Mouse (Mus musculus) forebrain, embryonic 16.5 days (tissue): ENCODE data around the gene Cacna2d1. TPM values are rescaled to one million over a fixed set of nuclear protein-coding genes. Genes with fewer than 3 reads are reported as not detected.

ENCODE experiments used
- ATAC-seq: fragments of 200-750 bp; cut with Nextera tagmentation; 2 replicates; pipeline ENCODE4 v1.8.0; 2017; ENCODE audit warnings: mild to moderate bottlenecking, moderate library complexity
- H3K27ac ChIP-seq: fragments of 300-500 bp; sonication (generic); 2 replicates; pipeline ENCODE4 v1.5.1; 2014; ENCODE audit warnings: low read length, control low read depth
- H3K27me3 ChIP-seq: fragments of 300-500 bp; sonication (generic); replicated peaks from 2 replicates; pipeline ENCODE4 v1.6.1; 2014; ENCODE audit warnings: low read length; ENCODE audit not compliant: control insufficient read depth, insufficient read depth
- H3K36me3 ChIP-seq: fragments of 300-500 bp; sonication (generic); 2 replicates; pipeline ENCODE4 v1.6.1; 2014; ENCODE audit not compliant: control insufficient read depth, insufficient read depth
- H3K4me1 ChIP-seq: fragments of 300-500 bp; sonication (generic); replicated peaks from 2 replicates; pipeline ENCODE4 v1.6.1; 2014; ENCODE audit warnings: low read length; ENCODE audit not compliant: control insufficient read depth, insufficient read depth
- H3K4me2 ChIP-seq: fragments of 300-500 bp; sonication (generic); 2 replicates; pipeline ENCODE4 v1.6.1; 2014; ENCODE audit warnings: mild to moderate bottlenecking, low read length, control low read depth
- H3K4me3 ChIP-seq: fragments of 300-500 bp; sonication (generic); replicated peaks from 2 replicates; pipeline ENCODE4 v1.5.1; 2014; ENCODE audit warnings: mild to moderate bottlenecking, low read length, control low read depth
- H3K9ac ChIP-seq: fragments of 300-500 bp; sonication (generic); replicated peaks from 2 replicates; pipeline ENCODE4 v1.6.1; 2014; ENCODE audit warnings: low read depth, low read length, control low read depth
- H3K9me3 ChIP-seq: fragments of 300-500 bp; sonication (generic); 2 replicates; pipeline ENCODE4 v1.6.1; 2016; ENCODE audit warnings: low read length; ENCODE audit not compliant: control insufficient read depth
- WGBS: fragments of 180-500 bp; shearing (Covaris S2); extraction: QIAGEN DNeasy Blood & Tissue Kit; methylation state at CpG from one replicate; pipeline ENCODE4 v1.1.7; 2014; 5-methylcytosine and 5-hydroxymethylcytosine counted together
- polyA plus RNA-seq: library from polyadenylated mRNA; unstranded; fragments of >200 nt; fragmentation: Nextera tagmentation; extraction: Ambion mirVana; gene quantifications from 2 replicates; pipeline ENCODE4 v1.2.1, GENCODE M21; 2015

Cacna2d1 gene
- polyA plus RNA-seq, 1 experiment from 2014 or later, result 33.9 TPM

GRCm38 (mm10) chr5:16199816-16200215, 265.3 kb downstream of the Cacna2d1 start:
- Histone ChIP-seq H3K4me1 (no peaks in the 10 kb centered on the region; the same call in 1 of the 2 replicates), H3K9me3 (no peaks in the 10 kb centered on the region), H3K36me3 (no peaks in the 10 kb centered on the region), H3K27ac (no peak overlapping the region), H3K27me3 (no peaks in the 10 kb centered on the region), H3K4me3 (no peak overlapping the region), H3K9ac (no peak overlapping the region), H3K4me2 (no peak overlapping the region)
- peak; percentile 68 for ATAC-seq
- 28% methylated on average over 2 of the region's 2 CpGs for WGBS

- Histone ChIP-seq H3K27ac (no peak overlapping the region), H3K36me3 (no peaks in the 10 kb centered on the region), H3K9me3 (no peaks in the 10 kb centered on the region), H3K27me3 (no peaks in the 10 kb centered on the region), H3K4me3 (no peak overlapping the region), H3K4me2 (no peak overlapping the region), H3K9ac (no peak overlapping the region), H3K4me1 (peaks cover 2% of the 10 kb centered on the region; the same call in 1 of the 2 replicates)
- 28% methylated on average over 4 of the region's 4 CpGs for WGBS
- 0 out of 2 replicates have a peak, but pooled peaks have one; percentile 2 for ATAC-seq
Observed at GRCm38 (mm10) chr5:16221960-16222359, 287.5 kb downstream of the Cacna2d1 start.

GRCm38 (mm10) chr5:16225359-16225758, 290.9 kb downstream of the Cacna2d1 start:
- Histone ChIP-seq H3K9me3 (no peaks in the 10 kb centered on the region), H3K36me3 (no peaks in the 10 kb centered on the region), H3K4me3 (no peak overlapping the region), H3K9ac (no peak overlapping the region), H3K27ac (0 out of 2 replicates have a peak overlapping the region, but pooled peaks have one; percentile 41), H3K4me1 (peaks cover 7% of the 10 kb centered on the region), H3K27me3 (no peaks in the 10 kb centered on the region), H3K4me2 (no peak overlapping the region)
- WGBS, result 32% methylated on average over 2 of the region's 2 CpGs
- ATAC-seq, result peak; percentile 68

- Histone ChIP-seq H3K4me1 (peaks cover 5% of the 10 kb centered on the region), H3K4me2 (no peak overlapping the region), H3K36me3 (no peaks in the 10 kb centered on the region), H3K9ac (no peak overlapping the region), H3K4me3 (no peak overlapping the region), H3K9me3 (no peaks in the 10 kb centered on the region), H3K27me3 (no peaks in the 10 kb centered on the region), H3K27ac (no peak overlapping the region)
- ATAC-seq, result peak; percentile 54
- WGBS, result 57% methylated on average over 3 of the region's 3 CpGs
Observed at GRCm38 (mm10) chr5:16229384-16229783, 294.9 kb downstream of the Cacna2d1 start.

- no peak overlapping the region for H3K4me3 ChIP-seq
- H3K27me3 ChIP-seq, result no peaks in the 10 kb centered on the region
- ATAC-seq, result no peak
- H3K9me3 ChIP-seq, result no peaks in the 10 kb centered on the region
- H3K4me1 ChIP-seq, result peaks cover 20% of the 10 kb centered on the region
- H3K9ac ChIP-seq, result no peak overlapping the region
- H3K4me2 ChIP-seq, result no peak overlapping the region
- no peak overlapping the region for H3K27ac ChIP-seq
- 90% methylated on average over 9 of the region's 9 CpGs for WGBS
- no peaks in the 10 kb centered on the region for H3K36me3 ChIP-seq
Observed at GRCm38 (mm10) chr5:16231477-16231876, 297.0 kb downstream of the Cacna2d1 start.

GRCm38 (mm10) chr5:16234891-16235290, 300.4 kb downstream of the Cacna2d1 start:
- Histone ChIP-seq H3K36me3 (no peaks in the 10 kb centered on the region), H3K27ac (peak overlapping the region; percentile 81), H3K4me2 (no peak overlapping the region), H3K9me3 (no peaks in the 10 kb centered on the region), H3K9ac (no peak overlapping the region), H3K27me3 (no peaks in the 10 kb centered on the region), H3K4me1 (peaks cover 23% of the 10 kb centered on the region), H3K4me3 (no peak overlapping the region)
- 15% methylated on average over 6 of the region's 6 CpGs for WGBS
- no peak for ATAC-seq

GRCm38 (mm10) chr5:16235864-16236263, 301.4 kb downstream of the Cacna2d1 start:
- peak; percentile 69 for ATAC-seq

GRCm38 (mm10) chr5:16236608-16237007, 302.1 kb downstream of the Cacna2d1 start:
- ATAC-seq, result peak; percentile 70
- Histone ChIP-seq H3K36me3 (no peaks in the 10 kb centered on the region), H3K27me3 (no peaks in the 10 kb centered on the region), H3K4me1 (peaks cover 23% of the 10 kb centered on the region), H3K9me3 (no peaks in the 10 kb centered on the region), H3K27ac (peak overlapping the region; percentile 82), H3K4me3 (no peak overlapping the region), H3K4me2 (no peak overlapping the region), H3K9ac (no peak overlapping the region)
- 40% methylated on average over 4 of the region's 4 CpGs for WGBS

More at GRCm38 (mm10) chr5:16235864-16236263, 301.4 kb downstream of the Cacna2d1 start:
- H3K27me3 ChIP-seq, result no peaks in the 10 kb centered on the region
- no peaks in the 10 kb centered on the region for H3K9me3 ChIP-seq
- no peak overlapping the region for H3K4me2 ChIP-seq
- H3K36me3 ChIP-seq, result no peaks in the 10 kb centered on the region
- H3K9ac ChIP-seq, result no peak overlapping the region
- H3K4me1 ChIP-seq, result peaks cover 23% of the 10 kb centered on the region
- WGBS, result 39% methylated on average over 2 of the region's 2 CpGs
- H3K4me3 ChIP-seq, result no peak overlapping the region
- peak overlapping the region; percentile 81 for H3K27ac ChIP-seq

- Histone ChIP-seq H3K4me2 (no peak overlapping the region), H3K36me3 (no peaks in the 10 kb centered on the region), H3K9me3 (no peaks in the 10 kb centered on the region), H3K9ac (no peak overlapping the region), H3K4me1 (peaks cover 23% of the 10 kb centered on the region), H3K27me3 (no peaks in the 10 kb centered on the region), H3K4me3 (no peak overlapping the region), H3K27ac (peak overlapping the region; percentile 19; the same call in 1 of the 2 replicates)
- 16% methylated on average over 5 of the region's 5 CpGs for WGBS
- ATAC-seq, result peak; percentile 35
Observed at GRCm38 (mm10) chr5:16237972-16238371, 303.5 kb downstream of the Cacna2d1 start.

- no peak overlapping the region for H3K4me2 ChIP-seq
- H3K4me1 ChIP-seq, result peaks cover 15% of the 10 kb centered on the region
- H3K36me3 ChIP-seq, result no peaks in the 10 kb centered on the region
- 18% methylated on average over 3 of the region's 3 CpGs for WGBS
- no peak overlapping the region for H3K27ac ChIP-seq
- H3K9ac ChIP-seq, result no peak overlapping the region
- H3K27me3 ChIP-seq, result no peaks in the 10 kb centered on the region
- ATAC-seq, result no peak
- no peaks in the 10 kb centered on the region for H3K9me3 ChIP-seq
- H3K4me3 ChIP-seq, result no peak overlapping the region
Observed at GRCm38 (mm10) chr5:16240255-16240654, 305.8 kb downstream of the Cacna2d1 start.
